ENCODE assay signal across 8 mouse cellular contexts in the genomic region with DNA sequence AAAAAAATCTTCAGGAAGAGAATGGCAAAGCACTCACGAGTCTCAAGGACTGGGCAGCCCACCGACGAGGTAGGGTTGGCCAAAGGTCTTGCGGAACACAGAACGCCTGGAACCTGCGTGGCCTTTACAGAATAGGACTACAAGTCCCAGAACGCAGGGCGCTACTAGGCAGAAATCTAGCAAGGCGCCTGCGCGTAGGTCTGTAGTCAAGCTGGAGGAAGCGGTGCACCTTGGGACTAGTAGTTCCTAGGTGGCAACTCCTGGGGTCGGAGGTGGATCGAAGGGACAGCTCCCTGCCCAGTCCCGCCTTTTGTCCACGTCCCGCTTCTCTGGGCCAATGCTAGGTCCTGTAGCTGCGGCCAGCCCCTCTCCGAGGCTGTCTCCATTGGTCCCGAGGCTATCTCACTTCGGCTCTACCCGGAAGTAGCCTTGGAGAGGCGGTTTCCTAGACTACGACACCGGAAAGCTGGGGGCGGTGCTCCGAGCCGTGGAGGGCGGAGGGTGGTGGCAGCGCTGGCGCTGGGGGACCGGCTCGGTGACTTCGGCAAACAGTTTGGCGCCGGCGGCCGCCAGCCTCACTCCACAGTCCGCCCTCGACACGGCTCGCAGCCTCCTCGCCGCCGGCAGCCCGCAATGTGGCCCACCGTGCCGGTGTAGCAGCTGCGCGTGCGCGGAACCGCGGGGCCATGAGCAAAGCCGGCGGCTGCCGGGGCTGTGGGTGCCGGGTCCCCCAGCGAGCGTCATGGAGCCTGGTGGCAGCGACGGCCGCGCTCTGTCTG. TPM values are rescaled to one million over a fixed set of nuclear protein-coding genes. Genes with fewer than 3 reads are reported as not detected.
DNase-seq lines count a peak whose midpoint lies in the region; ATAC-seq and TF ChIP-seq lines count a peak whose summit lies in the region.

A gene (plus strand): TSS at position 491 of the 779 bp plus-strand sequence.

- TF ChIP-seq POLR2A in olfactory bulb, adult 2 months (IDR thresholded peaks at IDR 0.05; ENCODE audit: insufficient read depth, low read depth, low read length): peak; percentile 90
- TF ChIP-seq POLR2A in thymus, adult 2 months (IDR thresholded peaks at IDR 0.05; ENCODE audit: control insufficient read depth, extremely low read depth, insufficient read depth, low read length, poor library complexity): peak; percentile 72

- H3K27me3 ChIP-seq in G1E (ENCODE audit: insufficient read depth, low read length): no peaks in the 10 kb centered on the region
- H3K27me3 ChIP-seq in forebrain, embryonic 16.5 days (replicated peaks; ENCODE audit: control insufficient read depth, insufficient read depth, low read length): no peaks in the 10 kb centered on the region
- no peaks in the 10 kb centered on the region for H3K27me3 ChIP-seq in lung, embryonic 14.5 days (ENCODE audit: insufficient read depth, low read length)
- H3K27me3 ChIP-seq in thymus, adult 2 months (ENCODE audit: control insufficient read depth, insufficient read depth, low read length): no peaks in the 10 kb centered on the region

- peak within 1 kb of the TSS; percentile 90 for H3K27ac ChIP-seq in forebrain, embryonic 16.5 days (ENCODE audit: low read length)
- H3K27ac ChIP-seq in layer of hippocampus, adult 2 months: peak within 1 kb of the TSS; percentile 90
- peak within 1 kb of the TSS; percentile 75 for H3K27ac ChIP-seq in lung, embryonic 14.5 days (ENCODE audit: low read depth)
- peak within 1 kb of the TSS; percentile 85 for H3K27ac ChIP-seq in olfactory bulb, adult 2 months (ENCODE audit: insufficient read depth, low read depth, low read length)
- peak within 1 kb of the TSS; percentile 34; the same call in 1 of the 2 replicates for H3K27ac ChIP-seq in thymus, adult 2 months (ENCODE audit: control insufficient read depth, insufficient read depth, low read length)

- no peaks in the 10 kb centered on the region for H3K9me3 ChIP-seq in G1E (replicated peaks)
- no peaks in the 10 kb centered on the region for H3K9me3 ChIP-seq in forebrain, embryonic 16.5 days (ENCODE audit: control insufficient read depth, low read length)
- H3K9me3 ChIP-seq in lung, embryonic 14.5 days (ENCODE audit: low read depth, low read length): no peaks in the 10 kb centered on the region

- H3K4me3 ChIP-seq in G1E (ENCODE audit: low read depth, low read length): peak within 1 kb of the TSS; percentile 89
- peak within 1 kb of the TSS; percentile 92 for H3K4me3 ChIP-seq in forebrain, embryonic 16.5 days (replicated peaks; ENCODE audit: low read length)
- H3K4me3 ChIP-seq in layer of hippocampus, adult 2 months: peak within 1 kb of the TSS; percentile 87
- H3K4me3 ChIP-seq in lung, embryonic 14.5 days (ENCODE audit: low read depth, low read length): peak within 1 kb of the TSS; percentile 90
- peak within 1 kb of the TSS; percentile 80 for H3K4me3 ChIP-seq in olfactory bulb, adult 2 months (ENCODE audit: insufficient read depth, low read depth, low read length)
- H3K4me3 ChIP-seq in thymus, adult 2 months (ENCODE audit: control insufficient read depth, insufficient read depth, low read length): peak within 1 kb of the TSS; percentile 59

- H3K4me2 ChIP-seq in forebrain, embryonic 16.5 days (ENCODE audit: low read length): peak within 1 kb of the TSS; percentile 98
- peak within 1 kb of the TSS; percentile 93 for H3K4me2 ChIP-seq in lung, embryonic 14.5 days

- WGBS in forebrain, embryonic 16.5 days: under 1% methylated on average over 64 of the region's 64 CpGs
- under 1% methylated on average over 64 of the region's 64 CpGs for WGBS in lung, embryonic 14.5 days
- under 1% methylated on average over 64 of the region's 64 CpGs for WGBS in olfactory bulb, adult 2 months
- under 1% methylated on average over 64 of the region's 64 CpGs for WGBS in thymus, adult 2 months

- TF ChIP-seq CTCF in G1E (IDR thresholded peaks at IDR 0.05; ENCODE audit: low read depth, low read length): no peak
- TF ChIP-seq CTCF in layer of hippocampus, adult 2 months (conservative IDR thresholded peaks at IDR 0.05): no peak
- no peak for TF ChIP-seq CTCF in lung, embryonic 14.5 days (IDR thresholded peaks at IDR 0.05; ENCODE audit: low read depth)
- no peak for TF ChIP-seq CTCF in olfactory bulb, adult 2 months (IDR thresholded peaks at IDR 0.05; ENCODE audit: insufficient read depth, low read depth, low read length)
- TF ChIP-seq CTCF in thymus, adult 2 months (IDR thresholded peaks at IDR 0.05; ENCODE audit: borderline replicate concordance, control insufficient read depth, extremely low read depth, insufficient read depth, low read length, poor library complexity): peak; percentile 29; the same call in 1 of the 2 replicates

- H3K4me1 ChIP-seq in G1E (ENCODE audit: insufficient read depth, low read depth, low read length): peaks cover 47% of the 10 kb centered on the region
- peaks cover 9% of the 10 kb centered on the region for H3K4me1 ChIP-seq in forebrain, embryonic 16.5 days (replicated peaks; ENCODE audit: control insufficient read depth, insufficient read depth, low read length)
- peaks cover 16% of the 10 kb centered on the region for H3K4me1 ChIP-seq in lung, embryonic 14.5 days (ENCODE audit: insufficient read depth)
- H3K4me1 ChIP-seq in olfactory bulb, adult 2 months (ENCODE audit: control insufficient read depth, insufficient read depth, low read length): no peaks in the 10 kb centered on the region
- H3K4me1 ChIP-seq in thymus, adult 2 months (replicated peaks; ENCODE audit: control insufficient read depth, insufficient read depth, low read length): no peaks in the 10 kb centered on the region; the same call in 1 of the 2 replicates

- DNase-seq in G1E (ENCODE audit: low spot score): peak; percentile 98
- peak; percentile 96 to 100 for DNase-seq in cerebellum, adult 18-20 months
- peak; percentile 93 to 96 for DNase-seq in heart, postnatal 36 days
- DNase-seq in layer of hippocampus, adult 2 months (ENCODE audit: low spot score in 2 of 2): peak; percentile 96 to 100
- peak; percentile 98 for DNase-seq in lung, embryonic 14.5 days
- peak; percentile 94 for DNase-seq in thymus, adult 2 months

- ATAC-seq in G1E (ENCODE audit: extremely low read depth, insufficient number of reproducible peaks, low FRiP score, poor library complexity, severe bottlenecking): peak; percentile 88
- peak; percentile 99 for ATAC-seq in forebrain, embryonic 16.5 days
- ATAC-seq in lung, embryonic 14.5 days (ENCODE audit: insufficient read depth): peak; percentile 99

- intact Hi-C loops in heart, postnatal 36 days (cut with DNase I): no loop called here

- peaks cover 14% of the 10 kb centered on the region for H3K36me3 ChIP-seq in G1E (replicated peaks)
- no peaks in the 10 kb centered on the region for H3K36me3 ChIP-seq in forebrain, embryonic 16.5 days (ENCODE audit: control insufficient read depth, insufficient read depth)
- 0 out of 2 replicates have a peak, but pooled peaks cover 5% of the 10 kb centered on the region for H3K36me3 ChIP-seq in lung, embryonic 14.5 days (ENCODE audit: insufficient read depth)
- H3K36me3 ChIP-seq in thymus, adult 2 months (ENCODE audit: control insufficient read depth, insufficient read depth, low read length): 0 out of 2 replicates have a peak, but pooled peaks cover 2% of the 10 kb centered on the region

- peak within 1 kb of the TSS; percentile 75 for H3K9ac ChIP-seq in forebrain, embryonic 16.5 days (replicated peaks; ENCODE audit: low read depth, low read length)
- peak within 1 kb of the TSS; percentile 69 for H3K9ac ChIP-seq in lung, embryonic 14.5 days

RNA-seq across cellular contexts. Expression of the gene that starts here (rescaled TPM):
- total RNA-seq in G1E (2014; fragmentation: Nextera tagmentation) (31.2 and 33.7 TPM in 2 replicates), G1E (2017) (60.2 and 64.0 TPM in 2 replicates)
- polyA plus RNA-seq in G1E (2012): 5.7 and 7.7 TPM in 2 replicates
- polyA plus RNA-seq in forebrain, embryonic 16.5 days (2015; fragmentation: Nextera tagmentation; extraction: Ambion mirVana): 21.2 and 21.5 TPM in 2 replicates
- total RNA-seq in heart, postnatal 36 days (2021): 10 to 100 TPM; 19.6 to 19.9 TPM
- total RNA-seq in layer of hippocampus, adult 2 months (2021): 10 to 100 TPM; 36.1 to 40.5 TPM
- 23.3 and 24.5 TPM in 2 replicates for polyA plus RNA-seq in lung, embryonic 14.5 days (2014; fragmentation: Nextera tagmentation; extraction: Ambion mirVana)
- polyA plus RNA-seq in olfactory bulb, adult 2 months (2012; ENCODE audit: insufficient read depth, insufficient read length, low replicate concordance, missing spikeins): 72.2 TPM in 1 of 2 replicates, not detected in the other
- 5.7 and 6.3 TPM in 2 replicates for polyA plus RNA-seq in thymus, adult 2 months (2012; rRNA removed)

Comparison
In these comparisons a context has a peak if more than half of its experiments do, and no peak if none do; other contexts are left out.
1. Peak in every context shown above with its lines: DNase-seq, ATAC-seq, H3K4me3 ChIP-seq and H3K27ac ChIP-seq.
2. H3K27ac ChIP-seq: peak in every context shown above with its lines; median percentile 90 in forebrain, embryonic 16.5 days; 90 in layer of hippocampus, adult 2 months; 85 in olfactory bulb, adult 2 months; 75 in lung, embryonic 14.5 days; 34 in thymus, adult 2 months.